Mouse (Mus musculus) macrophage (primary cell): ENCODE data around the gene Gpc5. TPM values are rescaled to one million over a fixed set of nuclear protein-coding genes. Genes with fewer than 3 reads are reported as not detected.

Experiments
- H3K27ac ChIP-seq: fragments of 350-480 bp; formaldehyde crosslinking; 2 replicates; pipeline ENCODE4 v1.9.0; 2021
- H3K36me3 ChIP-seq: fragments of 350-480 bp; formaldehyde crosslinking; 2 replicates; pipeline ENCODE4 v1.9.0; 2021; ENCODE audit errors: inconsistent target
- H3K4me3 ChIP-seq: fragments of 350-480 bp; formaldehyde crosslinking; 2 replicates; pipeline ENCODE4 v1.9.0; 2021; ENCODE audit errors: inconsistent target
- H3K79me2 ChIP-seq: fragments of 350-480 bp; formaldehyde crosslinking; 2 replicates; pipeline ENCODE4 v1.9.0; 2021; ENCODE audit errors: inconsistent target
- WGBS: methylation state at CpG from one replicate; pipeline ENCODE4 v1.1.7; 2026; ENCODE audit warnings: inconsistent platforms; ENCODE audit not compliant: missing documents; 5-methylcytosine and 5-hydroxymethylcytosine counted together
- polyA plus RNA-seq: library from polyadenylated mRNA; stranded (reverse); fragments of 250-400 nt; gene quantifications from 3 replicates; pipeline ENCODE4 v1.2.4, GENCODE M21; 2018; ENCODE audit warnings: inconsistent platforms

Gene Gpc5
- polyA plus RNA-seq, 1 experiment from 2014 or later = not detected

- WGBS = 47% methylated on average over 4 of the region's 4 CpGs
- Histone ChIP-seq H3K27ac (no peak overlapping the region), H3K36me3 (no peaks in the 10 kb centered on the region), H3K79me2 (no peaks in the 10 kb centered on the region), H3K4me3 (no peak overlapping the region)
Observed at GRCm38 (mm10) chr14:116456211-116456610, 1364.2 kb downstream of the Gpc5 start.

GRCm38 (mm10) chr14:116473378-116474179 is 1381.6 kb downstream of the Gpc5 start:
- Histone ChIP-seq H3K4me3 (no peak overlapping the region), H3K79me2 (no peaks in the 10 kb centered on the region), H3K36me3 (no peaks in the 10 kb centered on the region), H3K27ac (no peak overlapping the region)
- 83% methylated on average over 8 of the region's 8 CpGs for WGBS

GRCm38 (mm10) chr14:116494285-116494850 is 1402.4 kb downstream of the Gpc5 start:
- Histone ChIP-seq H3K79me2 (no peaks in the 10 kb centered on the region), H3K27ac (no peak overlapping the region), H3K4me3 (no peak overlapping the region), H3K36me3 (no peaks in the 10 kb centered on the region)
- 50% methylated on average over 1 of the region's 1 CpGs for WGBS

GRCm38 (mm10) chr14:116538216-116538615 is 1446.2 kb downstream of the Gpc5 start:
- no peaks in the 10 kb centered on the region for H3K79me2 ChIP-seq
- no peak overlapping the region for H3K27ac ChIP-seq
- 71% methylated on average over 3 of the region's 3 CpGs for WGBS
- H3K4me3 ChIP-seq = no peak overlapping the region
- H3K36me3 ChIP-seq = no peaks in the 10 kb centered on the region

- H3K4me3 ChIP-seq = no peak overlapping the region
- H3K27ac ChIP-seq = no peak overlapping the region
- H3K79me2 ChIP-seq = no peaks in the 10 kb centered on the region
- no peaks in the 10 kb centered on the region for H3K36me3 ChIP-seq
Observed at GRCm38 (mm10) chr14:116543746-116544145, 1451.7 kb downstream of the Gpc5 start.

GRCm38 (mm10) chr14:116551401-116551800 is 1459.4 kb downstream of the Gpc5 start:
- Histone ChIP-seq H3K27ac (no peak overlapping the region), H3K36me3 (no peaks in the 10 kb centered on the region), H3K4me3 (no peak overlapping the region), H3K79me2 (no peaks in the 10 kb centered on the region)
- 79% methylated on average over 5 of the region's 5 CpGs for WGBS

GRCm38 (mm10) chr14:116553316-116553715 is 1461.3 kb downstream of the Gpc5 start:
- no peaks in the 10 kb centered on the region for H3K79me2 ChIP-seq
- H3K36me3 ChIP-seq = no peaks in the 10 kb centered on the region
- no peak overlapping the region for H3K27ac ChIP-seq
- 68% methylated on average over 7 of the region's 7 CpGs for WGBS
- no peak overlapping the region for H3K4me3 ChIP-seq

- no peak overlapping the region for H3K27ac ChIP-seq
- H3K79me2 ChIP-seq = no peaks in the 10 kb centered on the region
- WGBS = 91% methylated on average over 9 of the region's 9 CpGs
- no peaks in the 10 kb centered on the region for H3K36me3 ChIP-seq
- H3K4me3 ChIP-seq = no peak overlapping the region
Observed at GRCm38 (mm10) chr14:116558141-116558800, 1466.3 kb downstream of the Gpc5 start.

- H3K36me3 ChIP-seq = no peaks in the 10 kb centered on the region
- no peaks in the 10 kb centered on the region for H3K79me2 ChIP-seq
- H3K27ac ChIP-seq = no peak overlapping the region
- no peak overlapping the region for H3K4me3 ChIP-seq
- WGBS = 50% methylated on average over 1 of the region's 1 CpGs
Observed at GRCm38 (mm10) chr14:116559990-116560389, 1468.0 kb downstream of the Gpc5 start.
